Mouse (Mus musculus) kidney, postnatal 0 days (tissue): Measurements from ENCODE around the gene Mc3r. TPM values are rescaled to one million over a fixed set of nuclear protein-coding genes. Genes with fewer than 3 reads are reported as not detected.

Experiments
- ATAC-seq: fragments of 200-750 bp; cut with Nextera tagmentation; replicated peaks from 2 replicates; pipeline ENCODE4 v1.8.0; 2017; ENCODE audit warnings: low read depth, moderate number of reproducible peaks, moderate TSS enrichment, moderate library complexity; ENCODE audit not compliant: low FRiP score
- DNase-seq: peaks from one replicate; pipeline ENCODE4 v3.0.0-alpha.2; 2016; ENCODE audit warnings: low spot score
- H3K27ac ChIP-seq: fragments of 300-500 bp; sonication (generic); 2 replicates; pipeline ENCODE4 v1.5.1; 2014; ENCODE audit warnings: mild to moderate bottlenecking
- H3K27me3 ChIP-seq: fragments of 300-500 bp; sonication (generic); 2 replicates; pipeline ENCODE4 v1.6.1; 2014; ENCODE audit warnings: low read length, mixed read lengths; ENCODE audit not compliant: insufficient read depth
- H3K36me3 ChIP-seq: fragments of 300-500 bp; sonication (generic); 2 replicates; pipeline ENCODE4 v1.6.1; 2014; ENCODE audit warnings: low read length, mixed read lengths; ENCODE audit not compliant: insufficient read depth
- H3K4me1 ChIP-seq: fragments of 300-500 bp; sonication (generic); replicated peaks from 2 replicates; pipeline ENCODE4 v1.6.1; 2014; ENCODE audit warnings: antibody characterized with exemption, low read length, mixed read lengths; ENCODE audit not compliant: insufficient read depth
- H3K4me2 ChIP-seq: fragments of 300-500 bp; sonication (generic); 2 replicates; pipeline ENCODE4 v1.6.1; 2014; ENCODE audit warnings: mild to moderate bottlenecking, low read length, moderate library complexity, mixed read lengths
- H3K4me3 ChIP-seq: fragments of 300-500 bp; sonication (generic); replicated peaks from 2 replicates; pipeline ENCODE4 v1.5.1; 2014; ENCODE audit warnings: low read depth, low read length
- H3K9ac ChIP-seq: fragments of 300-500 bp; sonication (generic); 2 replicates; pipeline ENCODE4 v1.6.1; 2014; ENCODE audit warnings: low read depth, low read length
- H3K9me3 ChIP-seq: fragments of 300-500 bp; sonication (generic); replicated peaks from 2 replicates; pipeline ENCODE4 v1.6.1; 2016; ENCODE audit warnings: low read length, inconsistent platforms, mixed read lengths
- CTCF ChIP-seq: IDR thresholded peaks from 2 replicates; pipeline ENCODE4 v1.5.1; 2016; ENCODE audit warnings: antibody characterized with exemption, low read depth, mild to moderate bottlenecking, moderate library complexity
- whole genome bisulfite sequencing: fragments of 180-500 bp; shearing (Covaris S2); extraction: QIAGEN DNeasy Blood & Tissue Kit; methylation state at CpG from one replicate; pipeline ENCODE4 v1.1.7; 2014; 5-methylcytosine and 5-hydroxymethylcytosine counted together
- polyA plus RNA-seq: library from polyadenylated mRNA; unstranded; fragments of >200 nt; fragmentation: Nextera tagmentation; extraction: Ambion mirVana; gene quantifications from 2 replicates; pipeline ENCODE4 v1.2.1, GENCODE M21; 2015

The Mc3r gene
- polyA plus RNA-seq, 1 experiment from 2014 or later = not detected

DNA sequence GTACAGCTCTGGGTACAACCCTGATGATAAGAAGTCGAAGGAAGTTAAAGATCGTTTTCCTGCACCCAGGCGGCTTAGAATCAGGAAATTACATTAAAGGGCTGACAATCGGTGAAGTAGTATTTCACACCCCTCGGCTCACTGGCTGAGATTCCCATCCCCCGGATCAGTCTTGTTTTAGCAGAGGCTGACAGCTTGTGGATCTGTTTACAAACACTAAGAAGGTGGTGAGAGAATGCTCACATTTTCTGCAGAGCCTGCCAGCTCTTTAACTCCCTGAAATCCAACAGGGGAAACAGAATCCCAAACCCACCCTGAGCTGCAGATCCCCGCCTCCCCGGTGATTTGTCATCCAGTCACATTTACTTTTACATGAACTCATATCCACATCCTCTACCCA lies 2.8 kb upstream of the Mc3r start:
- Histone ChIP-seq H3K27me3 (no peaks in the 10 kb centered on the region), H3K9ac (no peak overlapping the region), H3K27ac (no peak overlapping the region), H3K4me2 (no peak overlapping the region), H3K4me3 (no peak overlapping the region), H3K4me1 (no peaks in the 10 kb centered on the region), H3K36me3 (no peaks in the 10 kb centered on the region), H3K9me3 (no peaks in the 10 kb centered on the region)
- DNase-seq (no peak), ATAC-seq (no peak)
- TF ChIP-seq CTCF = no peak
- WGBS = 41% methylated on average over 8 of the region's 8 CpGs

DNA sequence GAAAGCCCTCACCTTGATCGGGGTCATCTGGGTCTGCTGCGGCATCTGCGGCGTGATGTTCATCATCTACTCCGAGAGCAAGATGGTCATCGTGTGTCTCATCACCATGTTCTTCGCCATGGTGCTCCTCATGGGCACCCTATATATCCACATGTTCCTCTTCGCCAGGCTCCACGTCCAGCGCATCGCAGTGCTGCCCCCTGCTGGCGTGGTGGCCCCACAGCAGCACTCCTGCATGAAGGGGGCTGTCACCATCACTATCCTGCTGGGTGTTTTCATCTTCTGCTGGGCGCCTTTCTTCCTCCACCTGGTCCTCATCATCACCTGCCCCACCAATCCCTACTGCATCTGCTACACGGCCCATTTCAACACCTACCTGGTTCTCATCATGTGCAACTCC lies 1.0 kb downstream of the Mc3r start:
- H3K9me3 ChIP-seq = no peaks in the 10 kb centered on the region
- H3K27ac ChIP-seq = no peak overlapping the region
- H3K36me3 ChIP-seq = no peaks in the 10 kb centered on the region
- 84% methylated on average over 14 of the region's 14 CpGs for WGBS
- no peak overlapping the region for H3K9ac ChIP-seq
- 0 out of 2 replicates have a peak, but pooled peaks cover 4% of the 10 kb centered on the region for H3K27me3 ChIP-seq
- H3K4me3 ChIP-seq = no peak overlapping the region
- no peak for DNase-seq
- no peak for ATAC-seq
- no peaks in the 10 kb centered on the region for H3K4me1 ChIP-seq
- peak; percentile 46; the same call in 1 of the 2 replicates for TF ChIP-seq CTCF
- H3K4me2 ChIP-seq = no peak overlapping the region

DNA sequence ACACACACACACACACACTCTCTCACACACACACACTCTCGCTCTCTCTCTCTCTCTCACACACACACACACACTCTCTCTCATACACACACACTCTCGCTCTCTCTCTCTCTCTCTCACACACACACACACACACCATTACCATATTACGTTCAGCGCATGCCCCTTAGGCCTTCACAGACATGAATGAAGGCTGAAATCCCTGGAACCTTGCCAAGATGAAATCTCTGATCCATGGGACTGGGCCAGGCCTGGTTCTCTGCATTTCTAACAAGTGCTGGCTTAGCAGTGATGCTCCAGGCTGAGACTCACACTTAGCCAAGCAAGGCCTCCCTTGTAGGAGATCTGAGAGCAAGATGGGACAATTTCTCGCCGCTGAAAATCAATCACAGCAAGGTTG lies 8.1 kb downstream of the Mc3r start:
- no peak overlapping the region for H3K4me2 ChIP-seq
- ATAC-seq (no peak), DNase-seq (no peak)
- H3K36me3 ChIP-seq = no peaks in the 10 kb centered on the region
- H3K9ac ChIP-seq = no peak overlapping the region
- no peaks in the 10 kb centered on the region for H3K4me1 ChIP-seq
- 77% methylated on average over 6 of the region's 6 CpGs for whole genome bisulfite sequencing
- H3K27me3 ChIP-seq = no peaks in the 10 kb centered on the region
- no peaks in the 10 kb centered on the region for H3K9me3 ChIP-seq
- no peak for TF ChIP-seq CTCF
- H3K4me3 ChIP-seq = no peak overlapping the region
- H3K27ac ChIP-seq = no peak overlapping the region

DNA sequence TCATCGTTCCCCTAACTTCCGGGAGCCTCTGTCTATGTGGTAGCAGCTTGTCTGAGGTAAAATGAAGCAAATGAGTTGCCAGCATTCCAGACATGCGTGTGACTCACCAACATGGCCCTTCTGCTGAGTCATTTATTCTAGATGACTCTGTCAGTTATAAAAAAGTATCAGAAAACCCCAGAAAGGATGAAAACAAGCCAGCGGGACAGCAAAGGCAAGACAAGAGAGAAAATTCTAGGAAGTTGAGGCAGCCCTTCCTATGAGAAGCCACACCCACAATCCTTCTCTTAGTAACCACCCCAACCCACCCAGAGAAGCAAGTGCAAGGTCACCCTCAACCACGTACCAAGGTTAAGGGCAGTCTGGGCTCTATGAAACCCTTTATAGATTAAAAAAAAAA lies 8.7 kb downstream of the Mc3r start:
- Histone ChIP-seq H3K4me3 (no peak overlapping the region), H3K27ac (no peak overlapping the region), H3K9me3 (no peaks in the 10 kb centered on the region), H3K4me1 (no peaks in the 10 kb centered on the region), H3K27me3 (no peaks in the 10 kb centered on the region), H3K4me2 (no peak overlapping the region), H3K9ac (no peak overlapping the region), H3K36me3 (no peaks in the 10 kb centered on the region)
- DNase-seq (no peak), ATAC-seq (no peak)
- 81% methylated on average over 5 of the region's 5 CpGs for WGBS
- no peak for TF ChIP-seq CTCF

DNA sequence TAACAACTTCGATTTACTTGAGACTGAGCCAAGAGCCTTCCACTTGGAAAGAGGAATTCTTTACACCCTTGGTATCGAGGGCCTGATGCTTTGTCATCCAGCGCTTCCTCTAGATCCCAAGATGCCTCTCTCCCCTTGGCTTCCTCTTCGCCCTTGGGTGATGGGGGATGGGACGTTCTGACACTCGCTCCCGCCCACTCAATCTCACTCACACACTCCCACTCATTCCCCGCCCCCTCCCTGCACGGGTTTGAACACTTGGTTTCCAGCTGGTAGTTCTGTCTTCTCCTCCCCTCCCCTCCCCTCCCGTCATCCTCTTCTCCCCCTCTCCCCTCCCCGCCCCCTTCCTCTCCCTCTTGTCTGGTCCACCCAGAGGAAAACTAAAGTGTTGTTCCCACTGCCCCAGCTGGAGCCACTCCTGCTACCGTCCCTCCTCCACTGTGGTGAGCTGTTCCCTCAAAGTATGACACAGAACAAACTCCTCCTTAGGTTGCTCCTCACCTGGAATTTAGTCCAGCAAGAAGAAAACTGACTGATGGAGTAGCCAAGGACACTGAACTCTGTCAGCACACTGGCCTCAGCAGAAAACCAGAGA lies 9.3 kb downstream of the Mc3r start:
- ATAC-seq = no peak

DNA sequence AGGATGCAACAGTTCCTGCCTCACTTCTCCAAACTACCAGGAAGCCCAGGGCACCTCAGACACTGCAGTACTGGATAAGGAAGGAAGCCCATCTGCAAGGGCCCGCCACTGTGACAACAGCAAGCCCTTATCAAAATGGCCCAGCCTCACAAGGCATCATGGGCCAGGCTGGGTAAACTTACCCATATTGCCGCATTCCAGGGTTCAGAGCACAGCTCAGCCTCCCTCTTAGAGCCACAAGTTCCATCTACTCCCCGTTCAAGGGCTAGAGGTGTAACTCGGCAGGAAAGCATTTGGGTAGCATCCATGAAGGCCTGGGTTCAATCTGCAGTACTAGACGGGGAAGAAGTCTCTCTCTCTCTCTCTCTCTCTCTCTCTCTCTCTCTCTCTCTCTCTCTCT lies 11.8 kb downstream of the Mc3r start:
- TF ChIP-seq CTCF = no peak
- Histone ChIP-seq H3K27me3 (no peaks in the 10 kb centered on the region), H3K9me3 (no peaks in the 10 kb centered on the region), H3K9ac (no peak overlapping the region), H3K4me3 (no peak overlapping the region), H3K27ac (no peak overlapping the region), H3K36me3 (no peaks in the 10 kb centered on the region), H3K4me2 (no peak overlapping the region), H3K4me1 (no peaks in the 10 kb centered on the region)
- ATAC-seq (no peak), DNase-seq (no peak)
- WGBS = 84% methylated on average over 5 of the region's 5 CpGs

More for the DNA sequence above, 9.3 kb downstream of the Mc3r start:
- 19% methylated on average over 12 of the region's 12 CpGs for WGBS
- no peak overlapping the region for H3K9ac ChIP-seq
- DNase-seq = peak; percentile 5
- no peaks in the 10 kb centered on the region for H3K9me3 ChIP-seq
- H3K27ac ChIP-seq = no peak overlapping the region
- no peaks in the 10 kb centered on the region for H3K27me3 ChIP-seq
- no peak for TF ChIP-seq CTCF
- no peak overlapping the region for H3K4me3 ChIP-seq
- H3K4me2 ChIP-seq = no peak overlapping the region
- no peaks in the 10 kb centered on the region for H3K4me1 ChIP-seq
- H3K36me3 ChIP-seq = no peaks in the 10 kb centered on the region

DNA sequence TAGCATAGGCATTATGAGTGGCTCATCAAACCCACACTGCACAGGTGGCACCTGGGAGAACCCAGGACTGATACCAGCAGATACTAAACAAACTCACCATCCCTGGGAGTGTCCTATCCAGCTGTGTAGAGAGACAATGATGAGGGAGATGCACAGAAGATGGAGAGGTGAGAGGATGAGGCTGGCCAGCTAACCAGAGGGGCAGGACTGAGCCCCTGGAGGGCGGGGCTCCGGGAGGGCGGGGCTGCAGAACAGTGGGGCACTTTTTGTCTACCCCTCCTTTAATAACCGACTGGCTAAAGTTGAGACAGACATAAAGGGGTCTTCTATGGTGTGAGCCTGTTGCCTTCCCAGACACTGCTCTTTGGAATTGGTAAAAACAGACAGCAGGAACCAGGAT lies 13.1 kb downstream of the Mc3r start:
- no peaks in the 10 kb centered on the region for H3K27me3 ChIP-seq
- ATAC-seq (no peak), DNase-seq (no peak)
- no peak for TF ChIP-seq CTCF
- H3K4me3 ChIP-seq = no peak overlapping the region
- no peaks in the 10 kb centered on the region for H3K9me3 ChIP-seq
- H3K4me1 ChIP-seq = no peaks in the 10 kb centered on the region
- H3K27ac ChIP-seq = no peak overlapping the region
- no peak overlapping the region for H3K4me2 ChIP-seq
- no peaks in the 10 kb centered on the region for H3K36me3 ChIP-seq
- no peak overlapping the region for H3K9ac ChIP-seq
- WGBS = 85% methylated on average over 4 of the region's 4 CpGs
